In the genomic region with DNA sequence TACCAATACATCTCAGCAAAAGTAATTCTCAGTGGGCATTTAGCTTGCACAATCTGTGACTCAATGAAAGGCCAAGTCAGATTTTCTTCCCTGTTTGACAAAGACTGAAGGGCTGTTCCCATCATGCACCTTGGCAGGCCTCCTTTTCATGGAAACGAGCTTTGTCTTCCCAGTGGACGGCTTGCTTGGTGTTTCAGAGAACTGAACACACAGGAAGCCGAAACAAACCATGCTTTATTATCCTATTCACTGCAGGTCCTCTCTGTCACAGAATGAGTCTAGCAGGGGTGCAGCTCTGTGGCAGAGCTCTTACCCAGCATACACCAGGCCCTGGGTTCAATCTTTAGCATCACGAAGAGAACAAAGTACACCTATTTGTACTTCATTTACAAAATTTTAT, we compare ENCODE assay signal across 23 mouse cellular contexts. TPM values are rescaled to one million over a fixed set of nuclear protein-coding genes. Genes with fewer than 3 reads are reported as not detected.
DNase-seq lines count a peak whose midpoint lies in the region; ATAC-seq and TF ChIP-seq lines count a peak whose summit lies in the region.
"Had no signal": no experiment of that assay in that cellular context is flagged by ENCODE, and none has a peak within 500 bp of the region (broad histone marks: within the 10 kb centered on the region; RNA-seq: fewer than 3 reads in every experiment).

No protein-coding gene starts in this region.

- ATAC-seq in embryonic facial prominence, embryonic 11.5 days (replicated peaks; ENCODE audit: insufficient number of reproducible peaks, low FRiP score, low TSS enrichment, low read depth): no peak
- no peak for ATAC-seq in frontal cortex, adult (ENCODE audit: low TSS enrichment)
- ATAC-seq: lung, postnatal 0 days; Patski had no signal

- no peak for TF ChIP-seq POLR2A in kidney, adult 2 months (IDR thresholded peaks at IDR 0.05; ENCODE audit: low read depth, low read length)

- no peak overlapping the region for H3K27ac ChIP-seq in embryonic facial prominence, embryonic 11.5 days (replicated peaks; ENCODE audit: low read depth, low read length)
- H3K27ac ChIP-seq in embryonic facial prominence, embryonic 10.5 days (replicated peaks): no peak overlapping the region
- H3K27ac ChIP-seq in layer of hippocampus, adult 2 months: peak overlapping the region; percentile 20; the same call in 1 of the 2 replicates
- H3K27ac ChIP-seq in kidney, adult 2 months (ENCODE audit: insufficient read depth, low read depth, low read length): no peak overlapping the region
- H3K27ac ChIP-seq: heart, embryonic 15.5 days; hindbrain, embryonic 15.5 days; limb, embryonic 12.5 days; liver, embryonic 14.5 days; neural tube, embryonic 12.5 days had no signal

- H3K9ac ChIP-seq in embryonic facial prominence, embryonic 11.5 days (replicated peaks; ENCODE audit: low read length): no peak overlapping the region
- H3K9ac ChIP-seq: heart, embryonic 15.5 days; hindbrain, embryonic 15.5 days; limb, embryonic 12.5 days; liver, embryonic 14.5 days; neural tube, embryonic 12.5 days had no signal

- no peaks in the 10 kb centered on the region; the same call in 1 of the 2 replicates for H3K36me3 ChIP-seq in embryonic facial prominence, embryonic 11.5 days (replicated peaks; ENCODE audit: control insufficient read depth, insufficient read depth, low read depth, low read length)
- peaks cover 48% of the 10 kb centered on the region for H3K36me3 ChIP-seq in embryonic facial prominence, embryonic 10.5 days (replicated peaks)
- H3K36me3 ChIP-seq in kidney, adult 2 months (ENCODE audit: control insufficient read depth, insufficient read depth, low read length): no peaks in the 10 kb centered on the region; the same call in none of the 2 replicates

- no peak overlapping the region for H3K4me2 ChIP-seq in embryonic facial prominence, embryonic 11.5 days (ENCODE audit: low read depth, low read length)
- H3K4me2 ChIP-seq: heart, embryonic 15.5 days; hindbrain, embryonic 15.5 days; limb, embryonic 12.5 days; neural tube, embryonic 12.5 days had no signal

- WGBS in embryonic facial prominence, embryonic 11.5 days: 52% methylated on average over 4 of the region's 4 CpGs
- 47% methylated on average over 4 of the region's 4 CpGs for WGBS in embryonic facial prominence, embryonic 10.5 days
- WGBS in kidney, adult 2 months: 68% methylated on average over 4 of the region's 4 CpGs

- no peak for TF ChIP-seq CTCF in layer of hippocampus, adult 2 months (conservative IDR thresholded peaks at IDR 0.05)
- no peak for TF ChIP-seq CTCF in kidney, adult 2 months (conservative IDR thresholded peaks at IDR 0.05; ENCODE audit: insufficient read depth, insufficient read length, low read depth, low read length)

- H3K9me3 ChIP-seq in embryonic facial prominence, embryonic 11.5 days (replicated peaks; ENCODE audit: control insufficient read depth, low read length): no peaks in the 10 kb centered on the region
- H3K9me3 ChIP-seq in embryonic facial prominence, embryonic 10.5 days: no peaks in the 10 kb centered on the region
- H3K9me3 ChIP-seq: heart, embryonic 15.5 days; hindbrain, embryonic 15.5 days; limb, embryonic 12.5 days; megakaryocyte, embryonic 14.5 days; neural tube, embryonic 12.5 days had no signal

- no peak overlapping the region for H3K4me3 ChIP-seq in embryonic facial prominence, embryonic 11.5 days (ENCODE audit: low read depth, low read length)
- H3K4me3 ChIP-seq in embryonic facial prominence, embryonic 10.5 days: no peak overlapping the region
- H3K4me3 ChIP-seq in layer of hippocampus, adult 2 months: no peak overlapping the region
- no peak overlapping the region for H3K4me3 ChIP-seq in kidney, adult 2 months (ENCODE audit: insufficient read depth, low read depth, low read length)
- H3K4me3 ChIP-seq: heart, embryonic 15.5 days; hindbrain, embryonic 15.5 days; limb, embryonic 12.5 days; megakaryocyte, embryonic 14.5 days; neural tube, embryonic 12.5 days had no signal

- peak; percentile 20 for DNase-seq in embryonic facial prominence, embryonic 11.5 days (ENCODE audit: low spot score)
- no peak for DNase-seq in embryonic facial prominence, embryonic 10.5 days (ENCODE audit: low spot score)
- DNase-seq in layer of hippocampus, adult 2 months (ENCODE audit: low spot score in 2 of 2): no peak
- DNase-seq in layer of hippocampus, postnatal 14 days (ENCODE audit: low spot score in 2 of 2): no peak
- peak; percentile 47 for DNase-seq in adipocyte (ENCODE audit: low spot score)
- peak; percentile 15 for DNase-seq in mesoderm, embryonic 11.5 days (ENCODE audit: low read depth, low spot score)
- no peak for DNase-seq in kidney, adult 2 months
- DNase-seq: adrenal gland, postnatal 25 days; heart, adult 18-20 months; thymus, adult 2 months had no signal

- no peaks in the 10 kb centered on the region for H3K27me3 ChIP-seq in embryonic facial prominence, embryonic 11.5 days (ENCODE audit: control insufficient read depth, insufficient read depth, low read length)
- H3K27me3 ChIP-seq in embryonic facial prominence, embryonic 10.5 days (replicated peaks; ENCODE audit: low read depth, poor library complexity, severe bottlenecking): no peaks in the 10 kb centered on the region
- H3K27me3 ChIP-seq in kidney, adult 2 months (replicated peaks; ENCODE audit: control insufficient read depth, insufficient read depth, low read length): no peaks in the 10 kb centered on the region
- H3K27me3 ChIP-seq: heart, embryonic 15.5 days; hindbrain, embryonic 15.5 days; limb, embryonic 12.5 days; neural tube, embryonic 12.5 days; Patski had no signal

- no peaks in the 10 kb centered on the region for H3K4me1 ChIP-seq in embryonic facial prominence, embryonic 11.5 days (ENCODE audit: control insufficient read depth, insufficient read depth, low read length)
- no peaks in the 10 kb centered on the region for H3K4me1 ChIP-seq in embryonic facial prominence, embryonic 10.5 days
- H3K4me1 ChIP-seq in kidney, adult 2 months (ENCODE audit: control insufficient read depth, insufficient read depth, low read length): no peaks in the 10 kb centered on the region
- H3K4me1 ChIP-seq: hindbrain, embryonic 15.5 days; limb, embryonic 12.5 days; neural tube, embryonic 12.5 days had no signal

RNA-seq across cellular contexts. Expression of a gene that starts 11.4 kb away (rescaled TPM):
- 143 and 148 TPM in 2 replicates for polyA plus RNA-seq in embryonic facial prominence, embryonic 11.5 days (2014; fragmentation: Nextera tagmentation; extraction: Ambion mirVana)
- 126 and 127 TPM in 2 replicates for polyA plus RNA-seq in embryonic facial prominence, embryonic 10.5 days (2016; fragmentation: Nextera tagmentation; extraction: Ambion mirVana)
- total RNA-seq in layer of hippocampus, adult 2 months (2021): 100 to 1,000 TPM; 159 to 164 TPM
- total RNA-seq in layer of hippocampus, postnatal 14 days (2021): 100 to 1,000 TPM; 149 to 156 TPM
- 110 and 141 TPM in 2 replicates for polyA plus RNA-seq in kidney, adult 2 months (2012; rRNA removed)

RNA-seq across cellular contexts. Expression of a gene that starts 25.6 kb away (rescaled TPM):
- 22.7 and 28.9 TPM in 2 replicates for polyA plus RNA-seq in embryonic facial prominence, embryonic 11.5 days (2014; fragmentation: Nextera tagmentation; extraction: Ambion mirVana)
- 27.0 and 28.6 TPM in 2 replicates for polyA plus RNA-seq in embryonic facial prominence, embryonic 10.5 days (2016; fragmentation: Nextera tagmentation; extraction: Ambion mirVana)
- total RNA-seq in layer of hippocampus, adult 2 months (2021): 10 to 100 TPM; 23.6 to 24.8 TPM
- total RNA-seq in layer of hippocampus, postnatal 14 days (2021): 10 to 100 TPM; 18.2 to 19.6 TPM
- 44.9 and 53.7 TPM in 2 replicates for polyA plus RNA-seq in kidney, adult 2 months (2012; rRNA removed)

RNA-seq across cellular contexts. Expression of a gene that starts 32.0 kb away (rescaled TPM):
- not detected in 2 replicates for polyA plus RNA-seq in embryonic facial prominence, embryonic 11.5 days (2014; fragmentation: Nextera tagmentation; extraction: Ambion mirVana)
- not detected in 2 replicates for polyA plus RNA-seq in embryonic facial prominence, embryonic 10.5 days (2016; fragmentation: Nextera tagmentation; extraction: Ambion mirVana)
- not detected for total RNA-seq in layer of hippocampus, adult 2 months (2021)
- total RNA-seq in layer of hippocampus, postnatal 14 days (2021): not detected
- polyA plus RNA-seq in kidney, adult 2 months (2012; rRNA removed): not detected in 2 replicates
- total RNA-seq: adrenal gland, postnatal 25 days; heart, adult 18-20 months; layer of hippocampus, adult 18-20 months; left cerebral cortex, adult 8-10 months had no signal
- polyA plus RNA-seq: heart, embryonic 15.5 days; hindbrain, embryonic 15.5 days; kidney, embryonic 14.5 days; limb, embryonic 12.5 days; liver, embryonic 14.5 days; lung, postnatal 0 days; neural tube, embryonic 12.5 days; Patski; stomach, embryonic 14.5 days; thymus, adult 2 months had no signal

RNA-seq across cellular contexts. Expression of a gene that starts 47.3 kb away (rescaled TPM):
- 2.7 and 2.8 TPM in 2 replicates for polyA plus RNA-seq in embryonic facial prominence, embryonic 11.5 days (2014; fragmentation: Nextera tagmentation; extraction: Ambion mirVana)
- polyA plus RNA-seq in embryonic facial prominence, embryonic 10.5 days (2016; fragmentation: Nextera tagmentation; extraction: Ambion mirVana): 1.0 and 1.8 TPM in 2 replicates
- under 1 TPM; 0.81 to 0.97 TPM for total RNA-seq in layer of hippocampus, adult 2 months (2021)
- 1 to 10 TPM; 1.3 to 1.6 TPM for total RNA-seq in layer of hippocampus, postnatal 14 days (2021)
- 3.6 and 3.9 TPM in 2 replicates for polyA plus RNA-seq in kidney, adult 2 months (2012; rRNA removed)

Comparison
In these comparisons a context has a peak if more than half of its experiments do, and no peak if none do; other contexts are left out.
1. DNase-seq: peak in embryonic facial prominence, embryonic 11.5 days (single experiment), adipocyte (single experiment) and mesoderm, embryonic 11.5 days (single experiment); none in embryonic facial prominence, embryonic 10.5 days (single experiment), layer of hippocampus, adult 2 months (0 of 2), layer of hippocampus, postnatal 14 days (0 of 2) and kidney, adult 2 months (single experiment).